Mouse (Mus musculus): ENCODE measurements around the gene Rabgef1. TPM values are rescaled to one million over a fixed set of nuclear protein-coding genes. Genes with fewer than 3 reads are reported as not detected.

Gene Rabgef1
- polyA plus RNA-seq, 1 experiment from 2014 or later, result 25.2 TPM

Other genes starting within 250 kb of the Rabgef1 start
- 18.4 and 21.7 TPM in 2 replicates for gene Vkorc1l1, start 229.8 kb upstream of the Rabgef1 start, polyA plus RNA-seq (2015; fragmentation: Nextera tagmentation; extraction: Ambion mirVana)
- gene Gusb, start 168.7 kb upstream of the Rabgef1 start, polyA plus RNA-seq (2015; fragmentation: Nextera tagmentation; extraction: Ambion mirVana), result 32.5 and 34.1 TPM in 2 replicates
- 53.1 and 57.8 TPM in 2 replicates for gene Asl, start 142.6 kb upstream of the Rabgef1 start, polyA plus RNA-seq (2015; fragmentation: Nextera tagmentation; extraction: Ambion mirVana)
- 23.1 and 24.0 TPM in 2 replicates for gene Crcp, start 142.5 kb upstream of the Rabgef1 start, polyA plus RNA-seq (2015; fragmentation: Nextera tagmentation; extraction: Ambion mirVana)
- gene Tpst1, start 98.5 kb upstream of the Rabgef1 start, polyA plus RNA-seq (2015; fragmentation: Nextera tagmentation; extraction: Ambion mirVana), result 22.6 and 23.0 TPM in 2 replicates
- 6.0 and 6.6 TPM in 2 replicates for gene Kctd7, start 26.9 kb upstream of the Rabgef1 start, polyA plus RNA-seq (2015; fragmentation: Nextera tagmentation; extraction: Ambion mirVana)
- gene Tmem248, start 45.3 kb downstream of the Rabgef1 start, polyA plus RNA-seq (2015; fragmentation: Nextera tagmentation; extraction: Ambion mirVana), result 22.7 and 26.2 TPM in 2 replicates
- 42.5 and 46.6 TPM in 2 replicates for gene Sbds, start 83.7 kb downstream of the Rabgef1 start, polyA plus RNA-seq (2015; fragmentation: Nextera tagmentation; extraction: Ambion mirVana)
- gene Tyw1, start 83.8 kb downstream of the Rabgef1 start, polyA plus RNA-seq (2015; fragmentation: Nextera tagmentation; extraction: Ambion mirVana), result 10.9 and 11.2 TPM in 2 replicates
- not detected in 2 replicates for gene Caln1, start 197.7 kb downstream of the Rabgef1 start, polyA plus RNA-seq (2015; fragmentation: Nextera tagmentation; extraction: Ambion mirVana)
- not detected in 2 replicates for gene A330070K13Rik, start 212.8 kb downstream of the Rabgef1 start, polyA plus RNA-seq (2015; fragmentation: Nextera tagmentation; extraction: Ambion mirVana)

Data from liver, embryonic 15.5 days (tissue).